Mouse (Mus musculus) forebrain, postnatal 0 days (tissue): ENCODE measurements at regions not wholly inside any gene's neighbourhood (a gene's known extent, or its start where the extent isn't known, plus 50 kb on each side); places are given as distances from the start of the nearest gene placed in this dataset.
A peak's percentile ranks its signal among the peaks of the same experiment; 100 is the strongest.

ENCODE experiments used
- ATAC-seq: fragments of 200-750 bp; cut with Nextera tagmentation; 2 replicates; pipeline ENCODE4 v1.8.0; 2017; ENCODE audit warnings: mild to moderate bottlenecking, moderate library complexity
- DNase-seq: peaks from one replicate; pipeline ENCODE4 v3.0.0-alpha.2; 2015
- H3K27ac ChIP-seq: fragments of 300-500 bp; sonication (generic); 2 replicates; pipeline ENCODE4 v1.5.1; 2014; ENCODE audit warnings: low read depth, mild to moderate bottlenecking, antibody characterized with exemption, low read length, moderate library complexity, mixed read lengths
- H3K27me3 ChIP-seq: fragments of 300-500 bp; sonication (generic); 2 replicates; pipeline ENCODE4 v1.6.1; 2014; ENCODE audit warnings: mild to moderate bottlenecking, low read length, mixed read lengths; ENCODE audit not compliant: insufficient read depth
- H3K36me3 ChIP-seq: fragments of 300-500 bp; sonication (generic); 2 replicates; pipeline ENCODE4 v1.6.1; 2014; ENCODE audit warnings: mild to moderate bottlenecking, moderate library complexity; ENCODE audit not compliant: insufficient read depth
- H3K4me1 ChIP-seq: fragments of 300-500 bp; sonication (generic); 2 replicates; pipeline ENCODE4 v1.6.1; 2014; ENCODE audit warnings: antibody characterized with exemption; ENCODE audit not compliant: insufficient read depth
- H3K4me2 ChIP-seq: fragments of 300-500 bp; sonication (generic); 2 replicates; pipeline ENCODE4 v1.6.1; 2014; ENCODE audit warnings: low read depth, mild to moderate bottlenecking, moderate library complexity
- H3K4me3 ChIP-seq: fragments of 300-500 bp; sonication (generic); 2 replicates; pipeline ENCODE4 v1.5.1; 2014; ENCODE audit warnings: low read depth, low read length, mixed read lengths
- H3K9ac ChIP-seq: fragments of 300-500 bp; sonication (generic); 2 replicates; pipeline ENCODE4 v1.6.1; 2014; ENCODE audit warnings: mild to moderate bottlenecking
- H3K9me3 ChIP-seq: fragments of 300-500 bp; sonication (generic); 2 replicates; pipeline ENCODE4 v1.6.1; 2016; ENCODE audit warnings: low read length
- CTCF ChIP-seq: sonication (generic); IDR thresholded peaks from 2 replicates; pipeline ENCODE4 v1.5.1; 2016; ENCODE audit warnings: antibody characterized with exemption, control low read depth, low read depth
- WGBS: fragments of 180-500 bp; shearing (Covaris S2); extraction: QIAGEN DNeasy Blood & Tissue Kit; methylation state at CpG from one replicate; pipeline ENCODE4 v1.1.7; 2014; 5-methylcytosine and 5-hydroxymethylcytosine counted together

DNA sequence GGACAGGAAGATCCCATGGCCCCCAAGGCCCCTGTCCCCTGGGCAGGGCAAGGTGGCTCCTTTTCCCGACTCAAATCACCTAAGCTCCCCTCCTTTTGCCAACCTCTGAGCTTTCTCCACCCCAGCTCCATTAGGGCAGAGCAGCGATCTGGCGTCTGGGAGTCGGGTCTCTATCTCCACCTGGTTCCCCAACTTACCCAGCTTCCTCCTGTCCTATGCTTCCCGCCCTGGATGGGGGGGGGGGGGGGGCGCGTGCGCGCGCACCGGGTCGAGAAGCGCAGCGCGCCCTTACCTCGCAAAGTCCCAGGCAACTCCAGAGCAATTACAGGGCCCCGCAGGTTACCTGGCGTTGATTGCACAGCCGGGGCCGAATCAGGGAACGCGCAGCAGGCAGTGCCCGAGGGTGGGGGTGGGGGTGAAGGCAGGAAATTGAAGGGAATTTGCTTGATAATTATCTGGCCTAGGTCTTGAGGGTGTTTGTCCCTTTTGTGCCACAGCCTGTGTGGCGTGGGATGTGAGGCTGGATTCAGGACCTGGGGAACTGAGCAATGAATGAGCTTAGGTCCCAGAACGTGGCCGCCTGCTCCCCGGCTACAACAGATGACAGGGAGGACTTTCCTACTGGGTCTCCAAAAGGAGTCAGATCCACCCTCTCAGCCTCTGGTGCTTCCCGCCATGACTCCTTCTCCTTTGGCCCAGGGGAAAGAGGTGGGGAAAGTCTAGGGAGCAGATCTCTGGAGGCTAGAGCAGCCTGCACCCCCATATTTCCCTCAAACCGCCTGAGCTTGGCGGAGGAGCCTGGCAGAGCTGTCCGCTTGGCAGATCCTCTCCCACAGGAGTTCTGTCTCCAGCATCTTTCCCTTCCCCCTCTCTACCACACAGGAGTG lies 161.7 kb upstream of the Cadm1 start:
- DNase-seq (no peak), ATAC-seq (peak; percentile 45; the same call in 1 of the 2 replicates)
- Histone ChIP-seq H3K4me1 (peaks cover 5% of the 10 kb centered on the region), H3K27me3 (no peaks in the 10 kb centered on the region; the same call in 1 of the 2 replicates), H3K9ac (peak overlapping the region; percentile 33), H3K36me3 (no peaks in the 10 kb centered on the region), H3K4me2 (peak overlapping the region; percentile 74), H3K9me3 (no peaks in the 10 kb centered on the region), H3K4me3 (peak overlapping the region; percentile 33), H3K27ac (no peak overlapping the region)
- 6% methylated on average over 23 of the region's 31 CpGs for WGBS
- TF ChIP-seq CTCF = no peak

DNA sequence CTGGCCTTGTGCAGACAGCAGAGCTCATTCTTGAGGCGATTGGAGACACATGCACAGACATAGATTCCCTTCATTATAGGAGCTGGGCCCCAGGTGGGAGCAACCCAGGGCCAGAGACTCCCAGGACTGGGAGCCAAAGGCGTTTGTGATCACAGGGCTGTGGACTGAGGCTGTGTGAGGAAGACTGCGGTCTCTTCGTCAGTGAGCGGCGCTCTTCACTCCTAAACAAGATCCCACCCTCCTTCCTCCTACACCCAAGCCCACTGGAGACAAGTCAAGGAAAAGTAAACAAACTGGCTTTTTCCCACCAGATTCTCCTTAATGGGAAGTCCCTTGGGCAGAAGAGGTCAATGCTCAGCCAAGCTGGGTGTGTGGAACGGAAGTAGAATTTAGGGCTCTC lies 157.7 kb upstream of the Cadm1 start:
- Histone ChIP-seq H3K4me2 (no peak overlapping the region), H3K9me3 (no peaks in the 10 kb centered on the region), H3K9ac (no peak overlapping the region), H3K4me1 (peaks cover 3% of the 10 kb centered on the region), H3K27ac (no peak overlapping the region), H3K27me3 (no peaks in the 10 kb centered on the region; the same call in 1 of the 2 replicates), H3K4me3 (no peak overlapping the region), H3K36me3 (no peaks in the 10 kb centered on the region)
- ATAC-seq = no peak
- no peak for TF ChIP-seq CTCF
- DNase-seq = no peak
- 91% methylated on average over 7 of the region's 7 CpGs for WGBS

GRCm38 (mm10) chr9:47374086-47374485 lies 155.9 kb upstream of the Cadm1 start:
- Histone ChIP-seq H3K4me3 (no peak overlapping the region), H3K9me3 (no peaks in the 10 kb centered on the region), H3K36me3 (no peaks in the 10 kb centered on the region), H3K4me1 (no peaks in the 10 kb centered on the region), H3K27ac (no peak overlapping the region), H3K4me2 (no peak overlapping the region), H3K9ac (no peak overlapping the region), H3K27me3 (no peaks in the 10 kb centered on the region)
- 96% methylated on average over 7 of the region's 7 CpGs for WGBS
- DNase-seq (no peak), ATAC-seq (no peak)
- no peak for TF ChIP-seq CTCF

GRCm38 (mm10) chr9:47376645-47377044 lies 153.3 kb upstream of the Cadm1 start:
- no peaks in the 10 kb centered on the region for H3K4me1 ChIP-seq
- no peaks in the 10 kb centered on the region for H3K9me3 ChIP-seq
- H3K27me3 ChIP-seq = no peaks in the 10 kb centered on the region
- no peak overlapping the region for H3K9ac ChIP-seq
- 88% methylated on average over 1 of the region's 1 CpGs for WGBS
- H3K4me3 ChIP-seq = no peak overlapping the region
- DNase-seq = no peak
- no peaks in the 10 kb centered on the region for H3K36me3 ChIP-seq
- TF ChIP-seq CTCF = no peak
- no peak overlapping the region for H3K4me2 ChIP-seq
- no peak overlapping the region for H3K27ac ChIP-seq
- no peak for ATAC-seq

DNA sequence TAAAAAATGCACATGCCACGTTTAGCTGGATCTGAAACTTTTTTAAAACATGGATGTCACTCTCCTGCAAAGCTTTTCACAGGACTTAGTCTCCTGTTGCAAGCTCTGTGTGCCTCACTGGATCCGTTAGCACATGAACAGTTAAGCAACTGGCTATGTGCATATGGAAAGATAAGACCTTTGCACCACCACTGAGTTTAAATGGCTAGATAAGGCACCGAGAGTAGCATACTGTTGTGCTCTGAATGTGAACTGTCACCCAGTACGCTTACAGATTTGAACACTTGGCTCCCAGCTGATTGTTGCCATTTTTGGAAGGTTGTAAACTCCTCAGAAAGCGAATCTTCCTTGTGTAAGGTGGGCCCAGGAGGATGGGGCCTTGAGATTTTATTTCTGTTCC lies 151.4 kb upstream of the Cadm1 start:
- ATAC-seq (no peak), DNase-seq (no peak)
- Histone ChIP-seq H3K27me3 (no peaks in the 10 kb centered on the region), H3K9me3 (no peaks in the 10 kb centered on the region), H3K4me1 (no peaks in the 10 kb centered on the region), H3K36me3 (no peaks in the 10 kb centered on the region), H3K4me3 (no peak overlapping the region), H3K9ac (no peak overlapping the region), H3K27ac (no peak overlapping the region), H3K4me2 (no peak overlapping the region)
- 78% methylated on average over 5 of the region's 5 CpGs for WGBS
- no peak for TF ChIP-seq CTCF

DNA sequence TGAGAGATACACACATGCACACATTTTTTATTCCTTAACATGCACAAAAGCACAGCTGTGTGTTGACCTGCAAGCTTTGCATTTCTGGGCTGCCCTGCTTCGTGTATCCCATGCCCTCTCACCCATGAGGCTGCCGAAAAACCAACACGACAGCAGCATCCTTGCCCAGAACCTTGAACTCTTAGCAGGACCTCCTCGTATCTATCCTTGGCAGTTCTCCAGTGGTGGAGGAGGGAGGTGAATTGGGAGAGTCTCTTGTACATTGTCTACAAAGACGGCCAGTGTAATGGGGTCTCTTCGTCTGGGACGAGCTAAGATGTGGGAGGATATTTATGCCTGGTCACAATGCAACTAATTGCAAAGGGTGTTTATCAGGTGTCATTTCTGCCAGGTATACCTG lies 149.6 kb upstream of the Cadm1 start:
- Histone ChIP-seq H3K4me3 (no peak overlapping the region), H3K9ac (no peak overlapping the region), H3K27me3 (no peaks in the 10 kb centered on the region), H3K4me1 (no peaks in the 10 kb centered on the region), H3K9me3 (no peaks in the 10 kb centered on the region), H3K4me2 (no peak overlapping the region), H3K36me3 (no peaks in the 10 kb centered on the region), H3K27ac (no peak overlapping the region)
- 58% methylated on average over 7 of the region's 7 CpGs for WGBS
- ATAC-seq = no peak
- no peak for TF ChIP-seq CTCF
- no peak for DNase-seq

DNA sequence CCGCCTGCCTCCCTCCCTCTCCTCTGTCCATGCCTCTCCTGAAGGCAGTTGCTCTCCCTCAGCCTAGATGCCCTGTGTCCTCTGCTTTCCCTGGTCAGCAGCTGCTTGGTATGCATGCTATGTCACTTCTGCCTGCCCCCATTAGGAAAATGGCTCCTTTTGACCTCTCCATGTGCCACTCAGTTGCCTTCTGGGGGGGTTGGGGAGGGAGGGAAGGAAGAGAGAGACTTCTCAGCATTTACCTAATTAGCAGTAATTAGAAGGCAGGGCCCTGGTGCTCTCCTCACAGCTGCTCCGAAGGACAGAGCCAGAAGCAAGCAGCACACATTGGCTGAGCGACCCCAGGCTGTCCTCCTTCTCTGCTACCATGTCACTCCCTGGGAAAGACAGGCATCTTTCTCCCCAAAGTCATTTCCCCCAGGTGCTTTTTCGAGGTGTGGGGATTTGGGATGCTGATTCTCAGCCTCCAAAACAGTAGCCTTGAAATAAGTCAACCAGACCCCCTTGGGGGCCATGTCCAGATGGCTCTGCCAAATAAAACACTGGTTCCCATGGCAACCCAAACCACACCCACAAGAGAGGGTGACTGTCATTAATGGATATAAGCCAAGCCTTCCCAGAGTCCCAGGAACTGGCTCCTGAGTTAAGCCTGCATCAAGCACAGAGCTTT lies 145.7 kb upstream of the Cadm1 start:
- DNase-seq (no peak), ATAC-seq (peak; percentile 43; the same call in 1 of the 2 replicates)
- Histone ChIP-seq H3K9ac (no peak overlapping the region), H3K4me1 (peaks cover 6% of the 10 kb centered on the region; the same call in 1 of the 2 replicates), H3K4me3 (no peak overlapping the region), H3K36me3 (no peaks in the 10 kb centered on the region), H3K27me3 (no peaks in the 10 kb centered on the region), H3K9me3 (no peaks in the 10 kb centered on the region), H3K27ac (no peak overlapping the region), H3K4me2 (no peak overlapping the region)
- no peak for TF ChIP-seq CTCF
- 36% methylated on average over 4 of the region's 4 CpGs for WGBS
